Mouse (Mus musculus): ENCODE results near the gene Vwa8. TPM values are rescaled to one million over a fixed set of nuclear protein-coding genes. Genes with fewer than 3 reads are reported as not detected.

The Vwa8 gene
- polyA plus RNA-seq, 1 experiment from 2014 or later, result 41.6 TPM

DNA sequence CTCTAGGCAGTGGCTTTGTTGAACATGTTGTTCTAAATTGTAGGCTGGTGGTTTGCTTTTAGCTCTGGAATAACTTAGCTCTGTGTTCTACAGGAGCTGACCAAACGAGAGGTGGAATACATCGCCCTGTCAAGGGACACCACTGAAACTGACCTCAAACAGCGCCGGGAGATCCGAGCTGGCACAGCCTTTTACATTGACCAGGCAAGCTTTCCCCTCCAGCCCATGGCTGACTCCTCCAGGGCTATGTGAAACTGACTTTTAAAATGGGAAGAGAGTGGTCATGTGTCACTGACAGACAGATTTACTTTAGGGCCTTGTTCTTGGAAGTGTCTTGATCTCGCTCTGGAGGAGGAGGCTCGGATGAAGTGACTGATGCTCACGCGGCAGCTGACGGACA lies 63.2 kb downstream of the Vwa8 start:
- WGBS (ENCODE audit: missing documents), result 99% methylated on average over 10 of the region's 10 CpGs
- Histone ChIP-seq H3K27ac (no peak overlapping the region), H3K79me2 (ENCODE audit: inconsistent target) (no peaks in the 10 kb centered on the region), H3K4me3 (ENCODE audit: inconsistent target) (no peak overlapping the region), H3K36me3 (ENCODE audit: inconsistent target) (no peaks in the 10 kb centered on the region)

GRCm38 (mm10) chr14:78914180-78914579 lies 65.3 kb downstream of the Vwa8 start:
- Histone ChIP-seq H3K27ac (no peak overlapping the region), H3K4me3 (ENCODE audit: inconsistent target) (no peak overlapping the region), H3K36me3 (ENCODE audit: inconsistent target) (no peaks in the 10 kb centered on the region), H3K79me2 (ENCODE audit: inconsistent target) (no peaks in the 10 kb centered on the region)
- WGBS (ENCODE audit: missing documents), result 26% methylated on average over 8 of the region's 8 CpGs

GRCm38 (mm10) chr14:78916691-78917090 lies 67.8 kb downstream of the Vwa8 start:
- whole genome bisulfite sequencing (ENCODE audit: missing documents), result 100% methylated on average over 2 of the region's 2 CpGs
- H3K4me3 ChIP-seq (ENCODE audit: inconsistent target), result no peak overlapping the region
- no peaks in the 10 kb centered on the region for H3K36me3 ChIP-seq (ENCODE audit: inconsistent target)
- H3K79me2 ChIP-seq (ENCODE audit: inconsistent target), result no peaks in the 10 kb centered on the region
- no peak overlapping the region for H3K27ac ChIP-seq

DNA sequence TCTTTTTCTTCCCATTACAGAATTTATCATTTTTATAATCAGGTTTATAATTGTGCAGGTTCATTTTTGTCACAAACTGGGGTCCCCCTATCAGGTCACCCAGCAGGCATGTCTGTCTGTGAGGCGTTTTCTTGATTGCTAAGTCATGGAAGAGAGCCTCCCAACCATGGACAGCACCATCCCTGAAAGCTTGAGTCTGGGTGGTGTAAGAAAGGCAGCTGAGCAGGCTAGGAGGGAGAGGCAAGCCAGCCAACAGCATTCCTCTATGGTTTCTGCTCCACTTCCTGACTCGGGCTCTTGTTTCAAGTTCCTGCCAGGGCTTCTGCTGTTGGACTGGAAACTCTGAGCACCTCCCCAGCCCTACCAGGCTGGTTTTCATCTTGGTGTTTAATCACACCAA lies 72.4 kb downstream of the Vwa8 start:
- no peaks in the 10 kb centered on the region for H3K36me3 ChIP-seq (ENCODE audit: inconsistent target)
- H3K4me3 ChIP-seq (ENCODE audit: inconsistent target), result no peak overlapping the region
- 78% methylated on average over 2 of the region's 2 CpGs for WGBS (ENCODE audit: missing documents)
- no peak overlapping the region for H3K27ac ChIP-seq
- no peaks in the 10 kb centered on the region for H3K79me2 ChIP-seq (ENCODE audit: inconsistent target)

DNA sequence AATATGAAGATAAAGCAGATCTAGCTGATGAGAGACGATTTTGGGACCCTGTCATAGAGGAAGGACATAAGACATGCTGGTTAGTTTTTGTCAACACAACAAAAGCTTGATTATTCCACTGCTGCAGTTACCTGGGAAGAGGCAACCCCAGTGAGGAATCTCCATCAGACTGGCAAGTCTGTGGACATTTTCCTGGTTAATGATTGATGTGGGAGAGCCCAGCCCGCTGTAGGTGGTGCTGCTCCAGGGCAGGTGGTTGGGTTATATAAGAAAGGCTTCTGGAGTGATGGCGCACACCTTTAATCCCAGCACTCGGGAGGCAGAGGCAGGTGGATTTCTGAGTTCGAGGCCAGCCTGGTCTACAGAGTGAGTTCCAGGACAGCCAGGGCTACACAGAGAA lies 74.8 kb downstream of the Vwa8 start:
- 100% methylated on average over 1 of the region's 5 CpGs for WGBS (ENCODE audit: missing documents)
- H3K27ac ChIP-seq, result no peak overlapping the region

GRCm38 (mm10) chr14:78924755-78925537 lies 76.1 kb downstream of the Vwa8 start:
- H3K4me3 ChIP-seq (ENCODE audit: inconsistent target), result no peak overlapping the region
- 81% methylated on average over 20 of the region's 21 CpGs for WGBS (ENCODE audit: missing documents)
- H3K36me3 ChIP-seq (ENCODE audit: inconsistent target), result no peaks in the 10 kb centered on the region
- no peaks in the 10 kb centered on the region for H3K79me2 ChIP-seq (ENCODE audit: inconsistent target)
- H3K27ac ChIP-seq, result no peak overlapping the region

More for the DNA sequence above, 74.8 kb downstream of the Vwa8 start:
- no peaks in the 10 kb centered on the region for H3K79me2 ChIP-seq (ENCODE audit: inconsistent target)
- H3K36me3 ChIP-seq (ENCODE audit: inconsistent target), result no peaks in the 10 kb centered on the region
- H3K4me3 ChIP-seq (ENCODE audit: inconsistent target), result no peak overlapping the region

DNA sequence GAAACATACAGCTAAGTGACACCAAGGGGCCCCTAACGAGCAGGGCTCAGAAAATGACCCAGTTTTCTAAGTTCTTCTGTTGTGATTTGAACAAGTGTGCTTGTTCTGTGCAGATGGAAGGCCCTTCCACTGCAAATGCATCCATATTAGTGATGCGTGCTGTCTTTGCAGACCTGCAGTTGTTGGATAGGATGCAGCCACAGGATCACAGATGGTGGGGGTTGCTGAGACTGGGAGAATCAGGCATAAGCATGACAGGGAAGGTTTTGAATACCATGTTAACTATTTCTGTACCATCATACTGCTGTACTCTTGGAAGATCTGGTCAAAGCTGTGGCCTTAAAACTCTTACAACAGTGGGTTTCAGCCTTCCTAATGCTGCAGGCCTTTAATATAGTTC lies 83.2 kb downstream of the Vwa8 start:
- H3K4me3 ChIP-seq (ENCODE audit: inconsistent target), result no peak overlapping the region
- H3K36me3 ChIP-seq (ENCODE audit: inconsistent target), result no peaks in the 10 kb centered on the region
- no peaks in the 10 kb centered on the region for H3K79me2 ChIP-seq (ENCODE audit: inconsistent target)
- no peak overlapping the region for H3K27ac ChIP-seq
- WGBS (ENCODE audit: missing documents), result 89% methylated on average over 2 of the region's 2 CpGs

GRCm38 (mm10) chr14:78933399-78933798 lies 84.5 kb downstream of the Vwa8 start:
- Histone ChIP-seq H3K4me3 (ENCODE audit: inconsistent target) (no peak overlapping the region), H3K79me2 (ENCODE audit: inconsistent target) (no peaks in the 10 kb centered on the region), H3K36me3 (ENCODE audit: inconsistent target) (no peaks in the 10 kb centered on the region), H3K27ac (no peak overlapping the region)
- WGBS (ENCODE audit: missing documents), result 95% methylated on average over 8 of the region's 8 CpGs

- WGBS (ENCODE audit: missing documents), result 96% methylated on average over 6 of the region's 6 CpGs
- Histone ChIP-seq H3K36me3 (ENCODE audit: inconsistent target) (no peaks in the 10 kb centered on the region), H3K27ac (no peak overlapping the region), H3K79me2 (ENCODE audit: inconsistent target) (no peaks in the 10 kb centered on the region), H3K4me3 (ENCODE audit: inconsistent target) (no peak overlapping the region)
Measured at GRCm38 (mm10) chr14:78934596-78934995, 85.7 kb downstream of the Vwa8 start.

DNA sequence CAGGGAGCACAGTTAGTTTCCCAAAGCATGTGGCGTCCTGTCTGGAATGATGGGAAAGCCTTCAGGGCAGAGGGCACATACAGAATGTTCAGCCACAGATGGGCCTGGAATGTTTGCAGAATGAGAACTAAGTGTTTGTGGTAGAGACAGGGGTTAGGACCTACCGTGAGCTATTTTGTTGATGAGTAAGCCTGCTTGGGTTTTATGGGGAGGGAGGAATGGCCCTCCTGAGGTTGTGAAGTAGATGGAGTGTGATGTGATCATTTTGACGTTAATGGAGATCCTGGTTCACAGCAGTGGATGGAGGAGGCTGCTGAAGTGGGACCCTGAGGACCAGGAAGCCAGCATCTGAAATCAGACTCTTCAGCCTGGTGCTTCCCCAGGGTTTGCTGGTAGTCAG lies 86.9 kb downstream of the Vwa8 start:
- no peak overlapping the region for H3K27ac ChIP-seq
- no peak overlapping the region for H3K4me3 ChIP-seq (ENCODE audit: inconsistent target)
- 92% methylated on average over 3 of the region's 3 CpGs for WGBS (ENCODE audit: missing documents)
- H3K36me3 ChIP-seq (ENCODE audit: inconsistent target), result no peaks in the 10 kb centered on the region
- no peaks in the 10 kb centered on the region for H3K79me2 ChIP-seq (ENCODE audit: inconsistent target)

- Histone ChIP-seq H3K79me2 (ENCODE audit: inconsistent target) (no peaks in the 10 kb centered on the region), H3K27ac (no peak overlapping the region), H3K4me3 (ENCODE audit: inconsistent target) (no peak overlapping the region), H3K36me3 (ENCODE audit: inconsistent target) (no peaks in the 10 kb centered on the region)
- WGBS (ENCODE audit: missing documents), result 95% methylated on average over 11 of the region's 11 CpGs
Measured at GRCm38 (mm10) chr14:78941741-78942475, 93.1 kb downstream of the Vwa8 start.

GRCm38 (mm10) chr14:78955745-78956144 lies 106.9 kb downstream of the Vwa8 start:
- Histone ChIP-seq H3K79me2 (ENCODE audit: inconsistent target) (no peaks in the 10 kb centered on the region), H3K36me3 (ENCODE audit: inconsistent target) (no peaks in the 10 kb centered on the region), H3K4me3 (ENCODE audit: inconsistent target) (no peak overlapping the region), H3K27ac (no peak overlapping the region)
- WGBS (ENCODE audit: missing documents), result 64% methylated on average over 2 of the region's 2 CpGs

- Histone ChIP-seq H3K27ac (no peak overlapping the region), H3K4me3 (ENCODE audit: inconsistent target) (no peak overlapping the region), H3K79me2 (ENCODE audit: inconsistent target) (no peaks in the 10 kb centered on the region), H3K36me3 (ENCODE audit: inconsistent target) (no peaks in the 10 kb centered on the region)
- 92% methylated on average over 8 of the region's 10 CpGs for WGBS (ENCODE audit: missing documents)
Measured at GRCm38 (mm10) chr14:78970621-78971020, 121.8 kb downstream of the Vwa8 start.

DNA sequence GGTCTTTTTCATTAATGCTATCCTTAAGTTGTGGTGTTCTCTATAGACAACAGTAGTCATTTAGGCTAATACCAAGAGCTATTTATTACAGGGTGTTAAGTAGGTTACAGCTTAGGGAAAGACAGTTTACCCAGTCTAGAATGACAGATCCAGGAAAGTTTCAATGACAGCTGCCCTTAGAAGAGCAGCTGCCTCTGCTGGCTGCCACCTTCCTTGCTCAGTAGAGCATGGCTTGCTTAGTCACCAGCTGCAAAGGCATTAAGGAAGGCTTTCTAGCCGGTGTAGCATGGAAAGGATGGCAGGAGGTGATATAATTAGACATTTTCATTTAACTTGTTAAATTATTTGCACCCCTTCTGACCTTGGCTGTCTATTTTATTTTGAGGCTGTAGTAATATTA lies 123.6 kb downstream of the Vwa8 start:
- Histone ChIP-seq H3K4me3 (ENCODE audit: inconsistent target) (no peak overlapping the region), H3K36me3 (ENCODE audit: inconsistent target) (no peaks in the 10 kb centered on the region), H3K79me2 (ENCODE audit: inconsistent target) (no peaks in the 10 kb centered on the region), H3K27ac (no peak overlapping the region)
- 88% methylated on average over 1 of the region's 1 CpGs for WGBS (ENCODE audit: missing documents)

GRCm38 (mm10) chr14:78983104-78983503 lies 134.3 kb downstream of the Vwa8 start:
- H3K36me3 ChIP-seq (ENCODE audit: inconsistent target), result no peaks in the 10 kb centered on the region
- H3K4me3 ChIP-seq (ENCODE audit: inconsistent target), result no peak overlapping the region
- no peak overlapping the region for H3K27ac ChIP-seq
- H3K79me2 ChIP-seq (ENCODE audit: inconsistent target), result no peaks in the 10 kb centered on the region
- 89% methylated on average over 2 of the region's 2 CpGs for WGBS (ENCODE audit: missing documents)

Measured in macrophage (primary cell).